Mouse (Mus musculus) embryo, embryonic 10 days (tissue): ENCODE measurements around the gene Wnt3.
A peak's percentile ranks its signal among the peaks of the same experiment; 100 is the strongest.

Source experiments
- DNase-seq: peaks from one replicate; pipeline ENCODE4 v3.0.0-alpha.2; 2015; ENCODE audit warnings: low spot score

The Wnt3 gene

GRCm38 (mm10) chr11:103772505-103773386, 1.2 kb upstream of the Wnt3 start:
- DNase-seq = peak; percentile 47

GRCm38 (mm10) chr11:103774228-103774530, 229 bp downstream of the Wnt3 start:
- DNase-seq = peak; percentile 32

- DNase-seq = no peak
Measured at GRCm38 (mm10) chr11:103780152-103780551, 6.2 kb downstream of the Wnt3 start.

GRCm38 (mm10) chr11:103789951-103790350, 16.0 kb downstream of the Wnt3 start:
- no peak for DNase-seq

GRCm38 (mm10) chr11:103801128-103801527, 27.2 kb downstream of the Wnt3 start:
- no peak for DNase-seq

- no peak for DNase-seq
Measured at GRCm38 (mm10) chr11:103804126-103804525, 30.2 kb downstream of the Wnt3 start.

- DNase-seq = no peak
Measured at GRCm38 (mm10) chr11:103804804-103805203, 30.9 kb downstream of the Wnt3 start.

GRCm38 (mm10) chr11:103807966-103808365, 34.0 kb downstream of the Wnt3 start:
- DNase-seq = no peak

- peak; percentile 42 for DNase-seq
Measured at GRCm38 (mm10) chr11:103808771-103809610, 35.0 kb downstream of the Wnt3 start.

GRCm38 (mm10) chr11:103809611-103810598, 36.0 kb downstream of the Wnt3 start:
- DNase-seq = peak; percentile 50

- DNase-seq = no peak
Measured at GRCm38 (mm10) chr11:103810631-103811030, 36.7 kb downstream of the Wnt3 start.

GRCm38 (mm10) chr11:103811246-103811645, 37.3 kb downstream of the Wnt3 start:
- DNase-seq = no peak

GRCm38 (mm10) chr11:103814808-103815207, 40.9 kb downstream of the Wnt3 start:
- DNase-seq = no peak

GRCm38 (mm10) chr11:103815986-103816385, 42.0 kb downstream of the Wnt3 start:
- DNase-seq = no peak

- DNase-seq = no peak
Measured at GRCm38 (mm10) chr11:103816719-103817118, 42.8 kb downstream of the Wnt3 start.

GRCm38 (mm10) chr11:103827201-103827600, 53.3 kb downstream of the Wnt3 start:
- no peak for DNase-seq

- DNase-seq = no peak
Measured at GRCm38 (mm10) chr11:103828866-103829265, 54.9 kb downstream of the Wnt3 start.

- no peak for DNase-seq
Measured at GRCm38 (mm10) chr11:103829956-103830355, 56.0 kb downstream of the Wnt3 start.

- DNase-seq = no peak
Measured at GRCm38 (mm10) chr11:103830476-103830875, 56.5 kb downstream of the Wnt3 start.

- no peak for DNase-seq
Measured at GRCm38 (mm10) chr11:103831766-103832165, 57.8 kb downstream of the Wnt3 start.

GRCm38 (mm10) chr11:103832331-103832730, 58.4 kb downstream of the Wnt3 start:
- no peak for DNase-seq

- no peak for DNase-seq
Measured at GRCm38 (mm10) chr11:103838955-103839354, 65.0 kb downstream of the Wnt3 start.
